Mouse (Mus musculus): ENCODE data around the gene Agpat1.

GRCm38 (mm10) chr17:34643944-34644343, 39.9 kb downstream of the Agpat1 start:
- TF ChIP-seq CTCF (IDR thresholded peaks at IDR 0.05; ENCODE audit: insufficient read depth, low read length) (no peak), POLR2A (IDR thresholded peaks at IDR 0.05; ENCODE audit: borderline replicate concordance, extremely low read depth, low read depth, low read length) (no peak)

Data from lung, adult 2 months (tissue).